Mouse (Mus musculus) effector memory CD4-positive, alpha-beta T cell, adult 7 months (primary cell): ENCODE results near the gene Hist1h2bn. TPM values are rescaled to one million over a fixed set of nuclear protein-coding genes. Genes with fewer than 3 reads are reported as not detected.

ENCODE experiments used
- polyA plus RNA-seq: library from polyadenylated mRNA; unstranded; fragments of 100-300 nt; shearing (Covaris generic); gene quantifications from one replicate; pipeline ENCODE4 v1.2.1, GENCODE M21; 2017

Gene Hist1h2bn
- polyA plus RNA-seq = not detected

DNA sequence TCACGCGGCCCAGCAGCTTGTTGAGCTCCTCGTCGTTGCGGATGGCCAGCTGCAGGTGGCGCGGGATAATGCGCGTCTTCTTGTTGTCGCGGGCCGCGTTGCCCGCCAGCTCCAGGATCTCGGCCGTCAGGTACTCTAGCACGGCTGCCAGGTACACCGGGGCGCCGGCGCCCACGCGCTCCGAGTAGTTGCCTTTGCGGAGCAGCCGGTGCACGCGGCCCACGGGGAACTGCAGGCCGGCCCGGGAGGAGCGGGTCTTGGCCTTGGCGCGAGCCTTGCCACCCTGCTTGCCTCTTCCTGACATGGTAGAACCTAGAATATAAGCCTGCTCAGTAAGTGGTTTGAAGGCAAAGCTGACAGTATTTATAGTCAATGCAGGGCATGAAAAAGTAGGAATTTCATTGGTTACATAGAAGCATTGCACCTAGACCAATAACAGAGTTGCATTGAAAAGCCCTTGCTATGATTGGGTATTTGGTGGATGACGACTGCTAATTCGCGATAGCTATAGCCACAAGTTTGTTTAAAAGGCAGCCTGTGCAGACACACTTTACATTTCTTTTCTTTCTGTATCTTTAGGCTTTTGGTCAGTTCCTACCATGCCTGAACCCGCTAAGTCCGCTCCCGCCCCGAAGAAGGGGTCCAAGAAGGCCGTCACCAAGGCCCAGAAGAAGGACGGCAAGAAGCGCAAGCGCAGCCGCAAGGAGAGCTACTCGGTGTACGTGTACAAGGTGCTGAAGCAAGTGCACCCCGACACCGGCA, at the start of gene Hist1h2bn, which contains the start of gene Hist1h2ak:
Gene Hist1h2bn (plus strand): TSS at position 600 of the 762 bp plus-strand sequence.
Gene Hist1h2ak (minus strand): TSS at position 304 of the 762 bp plus-strand sequence.

GRCm38 (mm10) chr13:21715864-21716539, 37.9 kb upstream of the Hist1h2bn start, which contains the start of the genes Hist1h2bl and Hist1h2ai:
Hist1h2bl (minus strand) TSS chr13:21716143.
Hist1h2ai (plus strand) TSS chr13:21716422.

DNA sequence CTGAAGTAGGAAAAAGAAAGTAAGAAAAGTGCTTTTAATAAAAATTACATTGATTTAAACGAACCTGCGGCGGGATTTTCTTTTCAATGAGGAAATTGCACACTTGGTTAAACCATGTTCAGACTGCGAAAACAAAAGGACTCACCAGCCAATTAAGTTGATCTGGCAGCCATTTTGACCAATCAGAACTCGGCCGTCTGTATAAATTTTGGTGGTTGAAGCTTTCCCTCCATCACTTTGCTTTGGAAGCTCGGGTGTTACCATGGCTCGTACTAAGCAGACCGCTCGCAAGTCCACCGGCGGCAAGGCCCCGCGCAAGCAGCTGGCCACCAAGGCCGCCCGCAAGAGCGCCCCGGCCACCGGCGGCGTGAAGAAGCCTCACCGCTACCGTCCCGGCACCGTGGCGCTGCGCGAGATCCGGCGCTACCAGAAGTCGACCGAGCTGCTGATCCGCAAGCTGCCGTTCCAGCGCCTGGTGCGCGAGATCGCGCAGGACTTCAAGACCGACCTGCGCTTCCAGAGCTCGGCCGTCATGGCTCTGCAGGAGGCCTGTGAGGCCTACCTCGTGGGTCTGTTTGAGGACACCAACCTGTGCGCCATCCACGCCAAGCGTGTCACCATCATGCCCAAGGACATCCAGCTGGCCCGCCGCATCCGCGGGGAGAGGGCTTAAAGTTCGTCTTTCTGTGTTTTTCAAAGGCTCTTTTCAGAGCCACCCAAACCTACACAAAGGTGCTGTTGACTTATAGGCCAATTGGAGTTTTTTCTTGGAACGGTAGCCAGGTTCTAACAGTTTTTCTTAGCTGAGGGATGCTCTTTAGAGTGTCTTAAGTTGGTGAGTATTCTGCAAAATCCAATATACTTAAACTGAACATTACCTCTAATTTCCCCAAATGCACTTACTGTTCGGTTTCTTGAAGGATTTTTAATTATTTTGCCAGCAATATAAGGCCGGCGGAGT, 36.2 kb upstream of the Hist1h2bn start, which contains the start of gene Hist1h3h:
Gene Hist1h3h (plus strand): TSS at position 263 of the 961 bp plus-strand sequence.

DNA sequence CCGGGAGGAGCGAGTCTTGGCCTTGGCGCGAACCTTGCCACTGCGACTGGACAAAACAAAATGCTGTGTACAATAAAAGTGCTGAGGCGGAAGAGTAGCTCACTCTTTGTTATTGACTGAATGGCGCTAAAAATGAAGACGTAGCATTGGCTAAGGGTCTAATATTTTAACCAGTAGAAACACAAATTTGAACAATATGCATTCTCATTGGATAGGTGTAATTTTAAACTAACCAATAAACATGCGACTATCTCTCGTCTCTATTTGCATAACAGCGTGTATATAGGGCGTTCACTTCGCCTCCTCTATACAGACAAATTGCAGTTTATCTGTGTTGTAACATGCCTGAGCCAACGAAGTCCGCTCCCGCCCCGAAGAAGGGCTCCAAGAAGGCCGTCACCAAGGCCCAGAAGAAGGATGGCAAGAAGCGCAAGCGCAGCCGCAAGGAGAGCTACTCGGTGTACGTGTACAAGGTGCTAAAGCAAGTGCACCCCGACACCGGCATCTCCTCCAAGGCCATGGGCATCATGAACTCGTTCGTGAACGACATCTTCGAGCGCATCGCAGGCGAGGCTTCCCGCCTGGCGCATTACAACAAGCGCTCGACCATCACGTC, 32.1 kb upstream of the Hist1h2bn start, which contains the start of gene Hist1h2bm:
Gene Hist1h2bm (plus strand): TSS at position 288 of the 616 bp plus-strand sequence.

DNA sequence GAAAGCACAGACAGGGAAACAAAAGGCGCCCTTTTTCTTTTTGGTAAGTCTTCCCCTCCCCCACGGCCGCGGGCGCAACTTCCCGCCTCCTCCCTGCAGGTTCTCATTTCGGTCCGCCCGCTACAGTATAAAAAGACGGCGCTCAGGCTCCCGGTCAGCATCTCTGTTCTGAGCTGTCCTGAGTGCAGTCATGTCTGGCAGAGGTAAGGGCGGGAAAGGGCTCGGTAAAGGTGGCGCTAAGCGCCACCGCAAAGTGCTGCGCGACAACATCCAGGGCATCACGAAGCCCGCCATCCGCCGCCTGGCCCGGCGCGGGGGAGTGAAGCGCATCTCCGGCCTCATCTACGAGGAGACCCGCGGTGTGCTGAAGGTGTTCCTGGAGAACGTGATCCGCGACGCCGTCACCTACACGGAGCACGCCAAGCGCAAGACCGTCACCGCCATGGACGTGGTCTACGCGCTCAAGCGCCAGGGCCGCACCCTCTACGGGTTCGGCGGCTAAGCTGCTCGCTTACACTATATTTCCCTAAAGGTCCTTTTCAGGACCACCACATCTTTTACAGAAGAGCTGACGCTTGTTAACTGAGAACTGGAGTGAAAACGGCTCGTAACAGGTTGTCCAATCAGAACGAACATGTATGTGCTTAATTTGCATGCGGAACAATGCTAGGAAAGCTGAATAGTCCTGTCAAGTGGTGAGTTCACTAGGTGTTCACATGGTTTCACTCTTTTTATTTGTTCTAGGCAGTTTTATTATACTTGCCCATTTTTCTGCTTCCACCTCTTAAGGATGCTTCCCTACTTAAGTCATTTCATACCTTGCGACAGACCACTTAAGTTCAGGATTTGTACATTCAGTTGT, 18.8 kb upstream of the Hist1h2bn start, which contains the start of gene Hist1h4j:
Gene Hist1h4j (plus strand): TSS at position 159 of the 862 bp plus-strand sequence.

DNA sequence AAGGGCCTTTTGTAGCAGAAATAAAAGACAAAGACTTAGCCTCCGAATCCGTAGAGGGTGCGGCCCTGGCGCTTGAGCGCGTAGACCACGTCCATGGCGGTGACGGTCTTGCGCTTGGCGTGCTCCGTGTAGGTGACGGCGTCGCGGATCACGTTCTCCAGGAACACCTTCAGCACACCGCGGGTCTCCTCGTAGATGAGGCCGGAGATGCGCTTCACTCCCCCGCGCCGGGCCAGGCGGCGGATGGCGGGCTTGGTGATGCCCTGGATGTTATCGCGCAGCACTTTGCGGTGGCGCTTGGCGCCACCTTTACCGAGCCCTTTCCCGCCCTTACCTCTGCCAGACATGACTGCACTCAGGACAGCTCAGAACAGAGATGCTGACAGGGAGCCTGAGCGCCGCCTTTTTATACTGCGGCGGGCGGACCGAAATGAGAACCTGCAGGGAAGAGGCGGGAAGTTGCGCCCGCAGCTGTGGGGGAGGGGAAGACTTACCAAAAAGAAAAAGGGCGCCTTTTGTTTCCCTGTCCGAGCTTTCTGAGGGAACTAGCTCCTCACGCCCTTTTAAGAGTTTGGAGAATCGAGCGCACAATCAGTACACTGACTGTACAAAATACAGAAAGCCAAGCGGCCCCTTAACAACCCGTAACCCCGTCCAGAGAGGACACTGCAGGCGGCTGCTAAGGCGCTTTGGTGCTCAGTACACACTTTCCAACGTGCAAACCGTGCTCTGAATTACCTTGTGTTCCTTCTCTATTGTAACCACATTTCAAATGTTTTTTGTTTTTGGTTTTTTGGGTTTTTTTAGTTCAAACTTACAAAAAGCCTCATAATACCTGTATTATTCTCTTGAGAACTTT, 3.5 kb upstream of the Hist1h2bn start, which contains the start of gene Hist1h4k:
Gene Hist1h4k (minus strand): TSS at position 347 of the 859 bp plus-strand sequence.

GRCm38 (mm10) chr13:21779767-21780731, 26.1 kb downstream of the Hist1h2bn start, which contains the start of gene Hist1h1b:
Hist1h1b (minus strand) TSS chr13:21780625.

GRCm38 (mm10) chr13:21783255-21783617, 29.3 kb downstream of the Hist1h2bn start, which contains the start of gene Hist1h3i:
Hist1h3i (minus strand) TSS chr13:21783370.

GRCm38 (mm10) chr13:21786899-21787629, 33.1 kb downstream of the Hist1h2bn start, which contains the start of the genes Hist1h2an and Hist1h2bp:
Hist1h2an (minus strand) TSS chr13:21787218.
Hist1h2bp (plus strand) TSS chr13:21787461.

Other genes with a start within 250 kb of the Hist1h2bn start
- 2.6 TPM for gene Zkscan8, start 223.0 kb upstream of the Hist1h2bn start, polyA plus RNA-seq
- not detected for gene Olfr1366, start 211.3 kb upstream of the Hist1h2bn start, polyA plus RNA-seq
- gene Olfr1535, start 194.2 kb upstream of the Hist1h2bn start, polyA plus RNA-seq = 0.35 TPM
- gene Olfr1364, start 172.4 kb upstream of the Hist1h2bn start, polyA plus RNA-seq = not detected
- gene Olfr1362, start 140.1 kb upstream of the Hist1h2bn start, polyA plus RNA-seq = not detected
- not detected for gene Olfr11, start 111.6 kb upstream of the Hist1h2bn start, polyA plus RNA-seq
- gene Olfr1361, start 90.7 kb upstream of the Hist1h2bn start, polyA plus RNA-seq = not detected
- gene Olfr1360, start 76.7 kb upstream of the Hist1h2bn start, polyA plus RNA-seq = 0.26 TPM
- not detected for gene Olfr1359, start 56.0 kb upstream of the Hist1h2bn start, polyA plus RNA-seq
- not detected for gene Hist1h2bl, start 38.0 kb upstream of the Hist1h2bn start, polyA plus RNA-seq
- gene Hist1h2ai, start 37.7 kb upstream of the Hist1h2bn start, polyA plus RNA-seq = not detected
- gene Hist1h3h, start 36.5 kb upstream of the Hist1h2bn start, polyA plus RNA-seq = 3.6 TPM
- not detected for gene Hist1h2bm, start 32.1 kb upstream of the Hist1h2bn start, polyA plus RNA-seq
- gene Hist1h4j, start 19.1 kb upstream of the Hist1h2bn start, polyA plus RNA-seq = 0.93 TPM
- gene Hist1h4k, start 3.6 kb upstream of the Hist1h2bn start, polyA plus RNA-seq = 15.4 TPM
- not detected for gene Hist1h2ak, start 296 bp upstream of the Hist1h2bn start, polyA plus RNA-seq
- not detected for gene Hist1h1b, start 26.5 kb downstream of the Hist1h2bn start, polyA plus RNA-seq
- gene Hist1h3i, start 29.2 kb downstream of the Hist1h2bn start, polyA plus RNA-seq = not detected
- gene Hist1h2an, start 33.1 kb downstream of the Hist1h2bn start, polyA plus RNA-seq = not detected
- gene Hist1h2bp, start 33.3 kb downstream of the Hist1h2bn start, polyA plus RNA-seq = not detected
- gene Hist1h2bq, start 56.1 kb downstream of the Hist1h2bn start, polyA plus RNA-seq = 4.2 TPM
- gene Hist1h2ao, start 56.3 kb downstream of the Hist1h2bn start, polyA plus RNA-seq = not detected
- gene Hist1h4m, start 57.6 kb downstream of the Hist1h2bn start, polyA plus RNA-seq = not detected
- gene Hist1h4n, start 78.1 kb downstream of the Hist1h2bn start, polyA plus RNA-seq = 20.0 TPM
- gene Hist1h2ap, start 79.4 kb downstream of the Hist1h2bn start, polyA plus RNA-seq = 30.1 TPM
- 4.6 TPM for gene Hist1h2br, start 79.6 kb downstream of the Hist1h2bn start, polyA plus RNA-seq
- 2.4 TPM for gene Zfp184, start 191.0 kb downstream of the Hist1h2bn start, polyA plus RNA-seq
- not detected for gene Pom121l2, start 227.1 kb downstream of the Hist1h2bn start, polyA plus RNA-seq